Mouse (Mus musculus) hematopoietic stem cell, adult 5-6 weeks (primary cell): ENCODE results near the gene Sumf2. TPM values are rescaled to one million over a fixed set of nuclear protein-coding genes. Genes with fewer than 3 reads are reported as not detected.

Experiments
- ATAC-seq, 2 experiments: fragments of 125-278 bp in 1 of 2; replicated peaks in 1 of 2; 2 replicates each; pipeline ENCODE4 v1.8.0; 2016 to 2017; ENCODE audit warnings: inconsistent platforms in 2 of 2, mild to moderate bottlenecking in 2 of 2, moderate number of reproducible peaks in 2 of 2, low read depth in 1 of 2, moderate TSS enrichment in 1 of 2; ENCODE audit not compliant: low FRiP score in 2 of 2, poor library complexity in 2 of 2, severe bottlenecking in 2 of 2, insufficient read depth in 1 of 2, low TSS enrichment in 1 of 2
- total RNA-seq: library from RNA; stranded (forward); fragments of 172-1452, 232-1000 nt; gene quantifications from 2 replicates; pipeline ENCODE4 v1.2.3, GENCODE M21; 2017

The Sumf2 gene
- total RNA-seq, 1 experiment from 2014 or later = 29.5 TPM

- peak; percentile 100 for ATAC-seq
Measured at GRCm38 (mm10) chr5:129895198-129896088, 48.7 kb downstream of the Sumf2 start, which contains the start of gene Zbed5. TSS of gene Zbed5 (plus strand) at chr5:129895723.

- ATAC-seq = no peak
Measured at GRCm38 (mm10) chr5:129898449-129898848, 51.7 kb downstream of the Sumf2 start, which contains the start of gene Phkg1. TSS of gene Phkg1 (minus strand) at chr5:129898549.

- ATAC-seq = no peak
Measured at GRCm38 (mm10) chr5:129907775-129908174, 61.0 kb downstream of the Sumf2 start.

GRCm38 (mm10) chr5:129908242-129908965 is 61.6 kb downstream of the Sumf2 start, which contains the start of gene Nupr1l:
TSS of gene Nupr1l (plus strand) at chr5:129908540.
- ATAC-seq = peak; percentile 95 to 97

GRCm38 (mm10) chr5:129909147-129909546 is 62.4 kb downstream of the Sumf2 start:
- no peak for ATAC-seq

- no peak for ATAC-seq
Measured at GRCm38 (mm10) chr5:129909591-129909990, 62.8 kb downstream of the Sumf2 start.

Other genes starting within 250 kb of the Sumf2 start
- gene Zfp11, start 176.9 kb upstream of the Sumf2 start, total RNA-seq = 3.5 and 5.3 TPM in 2 replicates
- not detected in 2 replicates for gene Sept14, start 138.5 kb upstream of the Sumf2 start, total RNA-seq
- gene Mrps17, start 131.5 kb upstream of the Sumf2 start, total RNA-seq = 91.5 and 92.3 TPM in 2 replicates
- gene Nipsnap2, start 121.9 kb upstream of the Sumf2 start, total RNA-seq = 42.6 and 45.7 TPM in 2 replicates
- 10.5 and 22.3 TPM in 2 replicates for gene Psph, start 59.5 kb upstream of the Sumf2 start, total RNA-seq
- gene Chchd2, start 40.5 kb downstream of the Sumf2 start, total RNA-seq = 122 and 190 TPM in 2 replicates
- 7.6 and 12.1 TPM in 2 replicates for gene Zbed5, start 48.7 kb downstream of the Sumf2 start, total RNA-seq
- 1.1 TPM in 1 of 2 replicates, not detected in the other for gene Phkg1, start 51.6 kb downstream of the Sumf2 start, total RNA-seq
- gene Nupr1l, start 61.6 kb downstream of the Sumf2 start, total RNA-seq = 3.0 and 3.8 TPM in 2 replicates
- gene Vkorc1l1, start 95.0 kb downstream of the Sumf2 start, total RNA-seq = 29.8 and 31.8 TPM in 2 replicates
- gene Gusb, start 156.1 kb downstream of the Sumf2 start, total RNA-seq = 37.8 and 43.7 TPM in 2 replicates
- 27.1 and 29.8 TPM in 2 replicates for gene Asl, start 182.3 kb downstream of the Sumf2 start, total RNA-seq
- gene Crcp, start 182.3 kb downstream of the Sumf2 start, total RNA-seq = 38.3 and 49.5 TPM in 2 replicates
- 6.9 and 7.3 TPM in 2 replicates for gene Tpst1, start 226.3 kb downstream of the Sumf2 start, total RNA-seq